Mouse (Mus musculus) liver, postnatal 0 days (tissue): ENCODE measurements around the gene Nyap2.

Experiments
- CTCF ChIP-seq: sonication (generic); IDR thresholded peaks from 2 replicates; pipeline ENCODE4 v1.5.1; 2016; ENCODE audit warnings: antibody characterized with exemption, low read depth
- EP300 ChIP-seq: IDR thresholded peaks from 2 replicates; pipeline ENCODE4 v1.6.1; 2016; ENCODE audit warnings: antibody characterized with exemption, low read depth, mild to moderate bottlenecking

GRCm38 (mm10) chr1:81077665-81078314, 1.0 kb downstream of the Nyap2 start:
- TF ChIP-seq CTCF = no peak
- TF ChIP-seq EP300 = no peak
